In genomic region chr4:126802174-126802573, GRCm38 (mm10) we compare ENCODE assay signal across 31 mouse cellular contexts.
"Had no signal": no experiment of that assay in that cellular context is flagged by ENCODE, and none has a peak within 500 bp of the region (broad histone marks: within the 10 kb centered on the region; RNA-seq: fewer than 3 reads in every experiment).

No protein-coding gene starts in this region.

- DNase-seq: left cerebral cortex, postnatal 4 days; liver; liver, embryonic 13.5 days; liver, postnatal 0 days; lung, adult 18-20 months; lung, adult 2 months; lung, embryonic 14.5 days; lung, postnatal 10 days; lung, postnatal 14 days; lung, postnatal 36 days; lung, postnatal 4 days; midbrain, embryonic 14.5 days had no signal

- ATAC-seq: liver, embryonic 12.5 days; liver, postnatal 0 days; lung, postnatal 0 days; midbrain, embryonic 13.5 days; midbrain, embryonic 15.5 days; midbrain, embryonic 16.5 days had no signal

- H3K27ac ChIP-seq: limb, embryonic 10.5 days; limb, embryonic 12.5 days; limb, embryonic 13.5 days; limb, embryonic 15.5 days; liver, embryonic 12.5 days; liver, embryonic 13.5 days; liver, embryonic 14.5 days; liver, embryonic 15.5 days; lung, embryonic 15.5 days; macrophage; midbrain, embryonic 10.5 days; midbrain, embryonic 12.5 days; midbrain, embryonic 15.5 days had no signal

- H3K4me2 ChIP-seq: limb, embryonic 12.5 days; limb, embryonic 13.5 days; limb, embryonic 15.5 days; liver, embryonic 11.5 days; liver, embryonic 12.5 days; liver, embryonic 13.5 days; liver, embryonic 15.5 days; lung, embryonic 14.5 days; lung, embryonic 15.5 days; midbrain, embryonic 11.5 days; midbrain, embryonic 12.5 days; midbrain, embryonic 13.5 days; midbrain, embryonic 15.5 days had no signal

- H3K9ac ChIP-seq: limb, embryonic 12.5 days; limb, embryonic 13.5 days; limb, embryonic 15.5 days; liver, embryonic 12.5 days; liver, embryonic 13.5 days; liver, embryonic 14.5 days; liver, embryonic 15.5 days; liver, postnatal 0 days; lung, embryonic 14.5 days; lung, embryonic 15.5 days; midbrain, embryonic 12.5 days; midbrain, embryonic 13.5 days; midbrain, embryonic 15.5 days had no signal

- H3K27me3 ChIP-seq: limb, embryonic 12.5 days; limb, embryonic 13.5 days; limb, embryonic 15.5 days; liver, embryonic 12.5 days; liver, embryonic 13.5 days; liver, embryonic 15.5 days; lung, embryonic 15.5 days; megakaryocyte, embryonic 14.5 days; midbrain, embryonic 12.5 days; midbrain, embryonic 13.5 days; midbrain, embryonic 15.5 days had no signal

- H3K9me3 ChIP-seq: limb, embryonic 10.5 days; limb, embryonic 12.5 days; limb, embryonic 13.5 days; limb, embryonic 15.5 days; liver, embryonic 12.5 days; liver, embryonic 13.5 days; liver, embryonic 15.5 days; lung, embryonic 15.5 days; megakaryocyte, embryonic 14.5 days; midbrain, embryonic 10.5 days; midbrain, embryonic 12.5 days; midbrain, embryonic 13.5 days; midbrain, embryonic 15.5 days had no signal

- H3K36me3 ChIP-seq: limb, embryonic 13.5 days; liver, embryonic 12.5 days; liver, embryonic 13.5 days; liver, embryonic 15.5 days; lung, embryonic 15.5 days; midbrain, embryonic 10.5 days; midbrain, embryonic 12.5 days; midbrain, embryonic 15.5 days had no signal

- H3K4me1 ChIP-seq: limb, embryonic 12.5 days had no signal

- H3K4me3 ChIP-seq: limb, embryonic 10.5 days; limb, embryonic 12.5 days; limb, embryonic 13.5 days; limb, embryonic 15.5 days; liver, embryonic 12.5 days; liver, embryonic 13.5 days; liver, embryonic 15.5 days; lung, embryonic 15.5 days; megakaryocyte, embryonic 14.5 days; midbrain, embryonic 10.5 days; midbrain, embryonic 12.5 days; midbrain, embryonic 13.5 days; midbrain, embryonic 15.5 days; myocyte had no signal
